Mouse (Mus musculus) stomach, embryonic 14.5 days (tissue): Measurements from ENCODE around the gene Olfr109. TPM values are rescaled to one million over a fixed set of nuclear protein-coding genes. Genes with fewer than 3 reads are reported as not detected.

Source experiments
- ATAC-seq: fragments of 200-750 bp; cut with Nextera tagmentation; 2 replicates; pipeline ENCODE4 v1.8.0; 2017; ENCODE audit warnings: low read depth, moderate TSS enrichment; ENCODE audit not compliant: insufficient number of reproducible peaks, insufficient read depth, low FRiP score
- H3K27ac ChIP-seq: fragments of 300-500 bp; sonication (generic); 2 replicates; pipeline ENCODE4 v1.5.1; 2014; ENCODE audit warnings: mild to moderate bottlenecking, low read length, moderate library complexity, mixed read lengths
- H3K27me3 ChIP-seq: fragments of 300-500 bp; sonication (generic); 2 replicates; pipeline ENCODE4 v1.6.1; 2014; ENCODE audit warnings: low read length, control low read depth, mixed read lengths; ENCODE audit not compliant: control insufficient read depth, insufficient read depth
- H3K36me3 ChIP-seq: fragments of 300-500 bp; sonication (generic); 2 replicates; pipeline ENCODE4 v1.6.1; 2014; ENCODE audit warnings: mild to moderate bottlenecking, control low read depth, low read length, moderate library complexity, mixed read lengths; ENCODE audit not compliant: control insufficient read depth, insufficient read depth
- H3K4me1 ChIP-seq: fragments of 300-500 bp; sonication (generic); 2 replicates; pipeline ENCODE4 v1.6.1; 2014; ENCODE audit warnings: low read length, control low read depth, mixed read lengths; ENCODE audit not compliant: control insufficient read depth, insufficient read depth
- H3K4me2 ChIP-seq: fragments of 300-500 bp; sonication (generic); replicated peaks from 2 replicates; pipeline ENCODE4 v1.6.1; 2014; ENCODE audit warnings: low read depth, low read length, control low read depth
- H3K4me3 ChIP-seq: fragments of 300-500 bp; sonication (generic); 2 replicates; pipeline ENCODE4 v1.5.1; 2014; ENCODE audit warnings: low read depth, low read length, control low read depth
- H3K9ac ChIP-seq: fragments of 300-500 bp; sonication (generic); replicated peaks from 2 replicates; pipeline ENCODE4 v1.6.1; 2014; ENCODE audit warnings: low read depth, mild to moderate bottlenecking, control low read depth, low read length, moderate library complexity, mixed read lengths
- H3K9me3 ChIP-seq: fragments of 300-500 bp; sonication (generic); 2 replicates; pipeline ENCODE4 v1.6.1; 2016; ENCODE audit warnings: low read depth, low read length, control low read depth; ENCODE audit not compliant: control insufficient read depth
- WGBS: fragments of 180-500 bp; shearing (Covaris S2); extraction: QIAGEN DNeasy Blood & Tissue Kit; methylation state at CpG from one replicate; pipeline ENCODE4 v1.1.7; 2014; 5-methylcytosine and 5-hydroxymethylcytosine counted together
- polyA plus RNA-seq: library from polyadenylated mRNA; unstranded; fragments of >200 nt; fragmentation: Nextera tagmentation; extraction: Ambion mirVana; gene quantifications from 2 replicates; pipeline ENCODE4 v1.2.1, GENCODE M21; 2014

Olfr109 gene
- polyA plus RNA-seq, result not detected in 2 replicates

- ATAC-seq, result no peak
- H3K27ac ChIP-seq, result no peak within 1 kb of the TSS
- no peaks in the 10 kb centered on the region for H3K36me3 ChIP-seq
- H3K9me3 ChIP-seq, result no peaks in the 10 kb centered on the region
- WGBS, result 98% methylated on average over 1 of the region's 1 CpGs
- H3K4me2 ChIP-seq, result no peak within 1 kb of the TSS
- H3K4me3 ChIP-seq, result no peak within 1 kb of the TSS
- H3K9ac ChIP-seq, result no peak within 1 kb of the TSS
- no peaks in the 10 kb centered on the region for H3K27me3 ChIP-seq
- no peaks in the 10 kb centered on the region for H3K4me1 ChIP-seq
These were observed at the start of gene Olfr109 for GRCm38 (mm10) chr17:37458616-37459015. Gene Olfr109 (plus strand): TSS chr17:37458916.

- Histone ChIP-seq H3K4me1 (no peaks in the 10 kb centered on the region), H3K36me3 (no peaks in the 10 kb centered on the region), H3K4me3 (no peak overlapping the region), H3K4me2 (no peak overlapping the region), H3K27me3 (no peaks in the 10 kb centered on the region), H3K9me3 (no peaks in the 10 kb centered on the region), H3K27ac (no peak overlapping the region), H3K9ac (no peak overlapping the region)
- ATAC-seq, result no peak
These were observed 45.3 kb upstream of the Olfr109 start for GRCm38 (mm10) chr17:37413380-37413779.

GRCm38 (mm10) chr17:37445180-37445579 lies 13.5 kb upstream of the Olfr109 start, which contains the start of gene Olfr108:
Gene Olfr108 (plus strand): TSS chr17:37445480.
- Histone ChIP-seq H3K27me3 (no peaks in the 10 kb centered on the region), H3K27ac (no peak within 1 kb of the TSS), H3K36me3 (no peaks in the 10 kb centered on the region), H3K9ac (no peak within 1 kb of the TSS), H3K4me3 (no peak within 1 kb of the TSS), H3K9me3 (no peaks in the 10 kb centered on the region), H3K4me2 (no peak within 1 kb of the TSS), H3K4me1 (no peaks in the 10 kb centered on the region)
- 85% methylated on average over 1 of the region's 1 CpGs for WGBS
- no peak for ATAC-seq

- H3K4me2 ChIP-seq, result no peak within 1 kb of the TSS
- 81% methylated on average over 2 of the region's 2 CpGs for WGBS
- no peak within 1 kb of the TSS for H3K9ac ChIP-seq
- H3K27me3 ChIP-seq, result no peaks in the 10 kb centered on the region
- H3K36me3 ChIP-seq, result no peaks in the 10 kb centered on the region
- no peak for ATAC-seq
- no peaks in the 10 kb centered on the region for H3K4me1 ChIP-seq
- H3K9me3 ChIP-seq, result no peaks in the 10 kb centered on the region
- no peak within 1 kb of the TSS for H3K4me3 ChIP-seq
- H3K27ac ChIP-seq, result no peak within 1 kb of the TSS
These were observed 24.7 kb downstream of the Olfr109 start, which contains the start of gene H2-M2 for GRCm38 (mm10) chr17:37483452-37483851. Gene H2-M2 (minus strand): TSS chr17:37483552.

GRCm38 (mm10) chr17:37491930-37492518 lies 33.3 kb downstream of the Olfr109 start, which contains the start of gene Olfr110:
Gene Olfr110 (plus strand): TSS chr17:37492468.
- Histone ChIP-seq H3K4me3 (no peak within 1 kb of the TSS), H3K27me3 (no peaks in the 10 kb centered on the region), H3K27ac (no peak within 1 kb of the TSS), H3K4me1 (no peaks in the 10 kb centered on the region), H3K9ac (no peak within 1 kb of the TSS), H3K9me3 (no peaks in the 10 kb centered on the region), H3K4me2 (no peak within 1 kb of the TSS), H3K36me3 (no peaks in the 10 kb centered on the region)
- 53% methylated on average over 1 of the region's 1 CpGs for WGBS
- ATAC-seq, result no peak

GRCm38 (mm10) chr17:37507730-37508129 lies 49.0 kb downstream of the Olfr109 start, which contains the start of gene Olfr111:
Gene Olfr111 (plus strand): TSS chr17:37508030.
- no peak for ATAC-seq

More at GRCm38 (mm10) chr17:37507730-37508129, 49.0 kb downstream of the Olfr109 start, which contains the start of gene Olfr111:
- H3K9ac ChIP-seq, result no peak within 1 kb of the TSS
- no peak within 1 kb of the TSS for H3K4me3 ChIP-seq
- no peaks in the 10 kb centered on the region for H3K36me3 ChIP-seq
- H3K9me3 ChIP-seq, result no peaks in the 10 kb centered on the region
- no peaks in the 10 kb centered on the region for H3K4me1 ChIP-seq
- no peak within 1 kb of the TSS for H3K27ac ChIP-seq
- 87% methylated on average over 4 of the region's 4 CpGs for WGBS
- H3K27me3 ChIP-seq, result no peaks in the 10 kb centered on the region
- H3K4me2 ChIP-seq, result no peak within 1 kb of the TSS

Other genes starting within 250 kb of the Olfr109 start
- not detected in 2 replicates for gene Olfr95, start 245.8 kb upstream of the Olfr109 start, polyA plus RNA-seq
- not detected in 2 replicates for gene Olfr96, start 238.8 kb upstream of the Olfr109 start, polyA plus RNA-seq
- not detected in 2 replicates for gene Olfr97, start 221.6 kb upstream of the Olfr109 start, polyA plus RNA-seq
- gene Olfr98, start 195.2 kb upstream of the Olfr109 start, polyA plus RNA-seq, result not detected in 2 replicates
- gene H2-M3, start 188.7 kb upstream of the Olfr109 start, polyA plus RNA-seq, result 2.9 and 4.3 TPM in 2 replicates
- not detected in 2 replicates for gene Olfr99, start 175.5 kb upstream of the Olfr109 start, polyA plus RNA-seq
- gene Olfr101, start 154.6 kb upstream of the Olfr109 start, polyA plus RNA-seq, result not detected in 2 replicates
- not detected in 2 replicates for gene Olfr102, start 141.9 kb upstream of the Olfr109 start, polyA plus RNA-seq
- not detected in 2 replicates for gene Olfr103, start 119.2 kb upstream of the Olfr109 start, polyA plus RNA-seq
- gene Olfr104-ps, start 99.3 kb upstream of the Olfr109 start, polyA plus RNA-seq, result not detected in 2 replicates
- gene Olfr105-ps, start 79.9 kb upstream of the Olfr109 start, polyA plus RNA-seq, result not detected in 2 replicates
- gene Olfr106-ps, start 68.5 kb upstream of the Olfr109 start, polyA plus RNA-seq, result not detected in 2 replicates
- gene Olfr107, start 59.7 kb upstream of the Olfr109 start, polyA plus RNA-seq, result not detected in 2 replicates
- gene Olfr108, start 13.4 kb upstream of the Olfr109 start, polyA plus RNA-seq, result not detected in 2 replicates
- not detected in 2 replicates for gene H2-M2, start 24.6 kb downstream of the Olfr109 start, polyA plus RNA-seq
- gene Olfr110, start 33.6 kb downstream of the Olfr109 start, polyA plus RNA-seq, result not detected in 2 replicates
- not detected in 2 replicates for gene Olfr111, start 49.1 kb downstream of the Olfr109 start, polyA plus RNA-seq
- not detected in 2 replicates for gene Olfr112, start 110.5 kb downstream of the Olfr109 start, polyA plus RNA-seq
- not detected in 2 replicates for gene Olfr113, start 118.7 kb downstream of the Olfr109 start, polyA plus RNA-seq
- gene Olfr114, start 133.8 kb downstream of the Olfr109 start, polyA plus RNA-seq, result not detected in 2 replicates
- gene Olfr115, start 168.2 kb downstream of the Olfr109 start, polyA plus RNA-seq, result not detected in 2 replicates
- gene Olfr116, start 168.3 kb downstream of the Olfr109 start, polyA plus RNA-seq, result not detected in 2 replicates
- not detected in 2 replicates for gene Olfr117, start 204.9 kb downstream of the Olfr109 start, polyA plus RNA-seq
- not detected in 2 replicates for gene Olfr118, start 208.1 kb downstream of the Olfr109 start, polyA plus RNA-seq
- gene Olfr119, start 237.6 kb downstream of the Olfr109 start, polyA plus RNA-seq, result not detected in 2 replicates